Mouse (Mus musculus) hindbrain, postnatal 0 days (tissue): ENCODE results near the gene Mss51. TPM values are rescaled to one million over a fixed set of nuclear protein-coding genes. Genes with fewer than 3 reads are reported as not detected.
A peak's percentile ranks its signal among the peaks of the same experiment; 100 is the strongest.

ENCODE experiments used
- ATAC-seq: fragments of 200-750 bp; cut with Nextera tagmentation; 2 replicates; pipeline ENCODE4 v1.8.0; 2017; ENCODE audit warnings: mild to moderate bottlenecking, moderate TSS enrichment, moderate library complexity
- DNase-seq: peaks from one replicate; pipeline ENCODE4 v3.0.0-alpha.2; 2015; ENCODE audit warnings: low spot score
- H3K27ac ChIP-seq: fragments of 300-500 bp; sonication (generic); 2 replicates; pipeline ENCODE4 v1.5.1; 2014; ENCODE audit warnings: mild to moderate bottlenecking
- H3K27me3 ChIP-seq: fragments of 300-500 bp; sonication (generic); 2 replicates; pipeline ENCODE4 v1.6.1; 2014; ENCODE audit warnings: low read length, mixed read lengths; ENCODE audit not compliant: insufficient read depth
- H3K36me3 ChIP-seq: fragments of 300-500 bp; sonication (generic); 2 replicates; pipeline ENCODE4 v1.6.1; 2014; ENCODE audit warnings: low read length, mixed read lengths; ENCODE audit not compliant: insufficient read depth
- H3K4me1 ChIP-seq: fragments of 300-500 bp; sonication (generic); 2 replicates; pipeline ENCODE4 v1.6.1; 2014; ENCODE audit warnings: antibody characterized with exemption, low read length, mixed read lengths; ENCODE audit not compliant: insufficient read depth
- H3K4me2 ChIP-seq: fragments of 300-500 bp; sonication (generic); 2 replicates; pipeline ENCODE4 v1.6.1; 2014; ENCODE audit warnings: low read depth, mild to moderate bottlenecking, low read length, moderate library complexity, mixed read lengths
- H3K4me3 ChIP-seq: fragments of 300-500 bp; sonication (generic); 2 replicates; pipeline ENCODE4 v1.5.1; 2014; ENCODE audit warnings: low read length
- H3K9ac ChIP-seq: fragments of 300-500 bp; sonication (generic); replicated peaks from 2 replicates; pipeline ENCODE4 v1.6.1; 2014; ENCODE audit warnings: mild to moderate bottlenecking, low read length, moderate library complexity, mixed read lengths
- H3K9me3 ChIP-seq: fragments of 300-500 bp; sonication (generic); 2 replicates; pipeline ENCODE4 v1.6.1; 2016; ENCODE audit warnings: low read length, mixed read lengths
- CTCF ChIP-seq: IDR thresholded peaks from 2 replicates; pipeline ENCODE4 v1.5.1; 2016; ENCODE audit warnings: antibody characterized with exemption, control low read depth, low read depth
- WGBS: fragments of 180-500 bp; shearing (Covaris S2); extraction: QIAGEN DNeasy Blood & Tissue Kit; methylation state at CpG from one replicate; pipeline ENCODE4 v1.1.7; 2014; 5-methylcytosine and 5-hydroxymethylcytosine counted together
- polyA plus RNA-seq: library from polyadenylated mRNA; unstranded; fragments of >200 nt; fragmentation: Nextera tagmentation; extraction: Ambion mirVana; gene quantifications from 2 replicates; pipeline ENCODE4 v1.2.1, GENCODE M21; 2015
- total RNA-seq: library from RNA; depleted of rRNA; stranded (reverse); fragments of >200 nt; gene quantifications from 2 replicates; pipeline ENCODE4 v1.2.3, GENCODE M21; 2014; rRNA removed

The Mss51 gene
- total and polyA plus RNA-seq, 2 experiments from 2014 or later = 0.08 to 0.26 TPM

- H3K4me1 ChIP-seq = 0 out of 2 replicates have a peak, but pooled peaks cover 7% of the 10 kb centered on the region
- TF ChIP-seq CTCF = no peak
- no peak overlapping the region for H3K9ac ChIP-seq
- ATAC-seq (no peak), DNase-seq (no peak)
- peaks cover 6% of the 10 kb centered on the region; the same call in 1 of the 2 replicates for H3K36me3 ChIP-seq
- 90% methylated on average over 5 of the region's 5 CpGs for WGBS
- no peak overlapping the region for H3K4me3 ChIP-seq
- H3K27ac ChIP-seq = no peak overlapping the region
- no peaks in the 10 kb centered on the region for H3K9me3 ChIP-seq
- no peaks in the 10 kb centered on the region for H3K27me3 ChIP-seq
- no peak overlapping the region for H3K4me2 ChIP-seq
These were observed 43.8 kb downstream of the Mss51 start for GRCm38 (mm10) chr14:20452929-20453328.

GRCm38 (mm10) chr14:20451765-20452331, 44.9 kb downstream of the Mss51 start, which contains the start of gene Cfap70:
Cfap70 (minus strand) TSS chr14:20452226.
- peak within 1 kb of the TSS; percentile 46 for H3K4me3 ChIP-seq
- DNase-seq = peak; percentile 87
- no peak for TF ChIP-seq CTCF
- H3K9me3 ChIP-seq = no peaks in the 10 kb centered on the region
- no peaks in the 10 kb centered on the region for H3K27me3 ChIP-seq
- H3K9ac ChIP-seq = peak within 1 kb of the TSS; percentile 44; the same call in 1 of the 2 replicates
- H3K27ac ChIP-seq = peak within 1 kb of the TSS; percentile 62
- H3K4me1 ChIP-seq = 0 out of 2 replicates have a peak, but pooled peaks cover 7% of the 10 kb centered on the region
- peaks cover 6% of the 10 kb centered on the region; the same call in 1 of the 2 replicates for H3K36me3 ChIP-seq
- WGBS = 5% methylated on average over 15 of the region's 15 CpGs
- peak within 1 kb of the TSS; percentile 88 for H3K4me2 ChIP-seq
- peak; percentile 86 for ATAC-seq

GRCm38 (mm10) chr14:20451302-20451701, 45.4 kb downstream of the Mss51 start:
- H3K4me3 ChIP-seq = peak overlapping the region; percentile 46
- 0 out of 2 replicates have a peak, but pooled peaks cover 7% of the 10 kb centered on the region for H3K4me1 ChIP-seq
- peaks cover under 1% of the 10 kb centered on the region; the same call in 1 of the 2 replicates for H3K36me3 ChIP-seq
- H3K9me3 ChIP-seq = no peaks in the 10 kb centered on the region
- ATAC-seq (peak; percentile 41), DNase-seq (no peak)
- H3K4me2 ChIP-seq = peak overlapping the region; percentile 88
- H3K27ac ChIP-seq = peak overlapping the region; percentile 62; the same call in 1 of the 2 replicates
- H3K27me3 ChIP-seq = no peaks in the 10 kb centered on the region
- peak overlapping the region; percentile 44; the same call in 1 of the 2 replicates for H3K9ac ChIP-seq
- 8% methylated on average over 2 of the region's 2 CpGs for WGBS
- TF ChIP-seq CTCF = no peak

DNA sequence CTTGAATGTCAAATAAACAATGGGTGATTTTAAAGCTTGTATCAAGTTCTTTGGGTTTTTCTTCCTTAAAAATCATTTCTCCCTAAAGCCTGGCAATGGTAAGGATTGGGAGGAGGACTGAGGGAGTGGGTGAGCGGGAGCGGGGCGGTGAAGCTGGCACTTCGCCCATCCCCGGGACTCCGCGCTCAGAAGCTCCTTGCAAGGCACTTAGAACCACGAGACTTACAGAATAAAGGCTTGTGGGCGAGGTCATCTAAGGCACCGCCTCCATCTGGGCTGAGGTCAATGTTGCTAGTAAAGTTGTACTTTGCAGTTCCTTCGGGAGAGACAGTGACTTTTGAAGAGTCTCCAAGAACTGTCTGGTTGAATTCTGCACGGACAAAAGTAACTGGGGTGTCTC, 49.5 kb downstream of the Mss51 start:
- 0 out of 2 replicates have a peak, but pooled peaks cover 7% of the 10 kb centered on the region for H3K4me1 ChIP-seq
- TF ChIP-seq CTCF = no peak
- H3K4me3 ChIP-seq = no peak overlapping the region
- H3K36me3 ChIP-seq = no peaks in the 10 kb centered on the region
- no peaks in the 10 kb centered on the region for H3K9me3 ChIP-seq
- H3K27ac ChIP-seq = no peak overlapping the region
- no peak overlapping the region for H3K9ac ChIP-seq
- no peaks in the 10 kb centered on the region for H3K27me3 ChIP-seq
- WGBS = 36% methylated on average over 12 of the region's 12 CpGs
- peak overlapping the region; percentile 19; the same call in 1 of the 2 replicates for H3K4me2 ChIP-seq
- DNase-seq (no peak), ATAC-seq (no peak)

GRCm38 (mm10) chr14:20442252-20442651, 54.4 kb downstream of the Mss51 start:
- WGBS = 67% methylated on average over 17 of the region's 17 CpGs
- Histone ChIP-seq H3K4me2 (no peak overlapping the region), H3K4me3 (no peak overlapping the region), H3K27me3 (no peaks in the 10 kb centered on the region), H3K27ac (no peak overlapping the region), H3K9ac (no peak overlapping the region), H3K4me1 (no peaks in the 10 kb centered on the region), H3K36me3 (no peaks in the 10 kb centered on the region), H3K9me3 (no peaks in the 10 kb centered on the region)
- no peak for TF ChIP-seq CTCF
- DNase-seq = no peak
- no peak for ATAC-seq

- H3K9me3 ChIP-seq = no peaks in the 10 kb centered on the region
- ATAC-seq = no peak
- no peak for TF ChIP-seq CTCF
- no peaks in the 10 kb centered on the region for H3K36me3 ChIP-seq
- no peak overlapping the region for H3K4me3 ChIP-seq
- no peak overlapping the region for H3K9ac ChIP-seq
- H3K4me2 ChIP-seq = no peak overlapping the region
- H3K27ac ChIP-seq = no peak overlapping the region
- WGBS = 76% methylated on average over 6 of the region's 6 CpGs
- no peak for DNase-seq
- no peaks in the 10 kb centered on the region for H3K27me3 ChIP-seq
- no peaks in the 10 kb centered on the region for H3K4me1 ChIP-seq
These were observed 59.7 kb downstream of the Mss51 start for GRCm38 (mm10) chr14:20436976-20437375.

Other genes starting within 250 kb of the Mss51 start
- 0.18 TPM in 1 of 2 replicates, not detected in the other for gene Kcnk16, start 227.7 kb downstream of the Mss51 start, total RNA-seq
- gene Kcnk16, start 227.7 kb downstream of the Mss51 start, polyA plus RNA-seq = not detected in 2 replicates
- 10.3 and 13.4 TPM in 2 replicates for gene Nudt13, start 202.2 kb downstream of the Mss51 start, total RNA-seq
- gene Nudt13, start 202.2 kb downstream of the Mss51 start, polyA plus RNA-seq = 11.2 and 12.0 TPM in 2 replicates
- 29.8 and 38.6 TPM in 2 replicates for gene Ecd, start 148.8 kb downstream of the Mss51 start, total RNA-seq
- gene Ecd, start 148.8 kb downstream of the Mss51 start, polyA plus RNA-seq = 37.3 and 38.4 TPM in 2 replicates
- 42.1 and 44.4 TPM in 2 replicates for gene Fam149b, start 148.7 kb downstream of the Mss51 start, total RNA-seq
- 25.9 and 28.8 TPM in 2 replicates for gene Fam149b, start 148.7 kb downstream of the Mss51 start, polyA plus RNA-seq
- gene Dnajc9, start 108.0 kb downstream of the Mss51 start, total RNA-seq = 29.2 and 44.2 TPM in 2 replicates
- 111 and 114 TPM in 2 replicates for gene Dnajc9, start 108.0 kb downstream of the Mss51 start, polyA plus RNA-seq
- gene Mrps16, start 103.3 kb downstream of the Mss51 start, total RNA-seq = 34.7 and 35.4 TPM in 2 replicates
- 68.1 and 72.3 TPM in 2 replicates for gene Mrps16, start 103.3 kb downstream of the Mss51 start, polyA plus RNA-seq
- gene Cfap70, start 44.7 kb downstream of the Mss51 start, total RNA-seq = 0.11 and 0.31 TPM in 2 replicates
- 1.8 and 2.2 TPM in 2 replicates for gene Cfap70, start 44.7 kb downstream of the Mss51 start, polyA plus RNA-seq
- 36.5 and 38.4 TPM in 2 replicates for gene Anxa7, start 16.8 kb downstream of the Mss51 start, total RNA-seq
- 19.8 and 20.5 TPM in 2 replicates for gene Anxa7, start 16.8 kb downstream of the Mss51 start, polyA plus RNA-seq
- gene Ppp3cb, start 49.7 kb upstream of the Mss51 start, total RNA-seq = 110 and 130 TPM in 2 replicates
- 94.7 and 97.5 TPM in 2 replicates for gene Ppp3cb, start 49.7 kb upstream of the Mss51 start, polyA plus RNA-seq
- 27.5 and 30.2 TPM in 2 replicates for gene Usp54, start 144.2 kb upstream of the Mss51 start, total RNA-seq
- 5.8 and 5.9 TPM in 2 replicates for gene Usp54, start 144.2 kb upstream of the Mss51 start, polyA plus RNA-seq
- 1.4 TPM in 1 of 2 replicates, not detected in the other for gene Myoz1, start 159.6 kb upstream of the Mss51 start, total RNA-seq
- gene Myoz1, start 159.6 kb upstream of the Mss51 start, polyA plus RNA-seq = 0.35 TPM in 1 of 2 replicates, not detected in the other
- 0.11 and 0.52 TPM in 2 replicates for gene Synpo2l, start 171.5 kb upstream of the Mss51 start, total RNA-seq
- gene Synpo2l, start 171.5 kb upstream of the Mss51 start, polyA plus RNA-seq = 0.20 and 0.23 TPM in 2 replicates
- 166 and 179 TPM in 2 replicates for gene Sec24c, start 177.4 kb upstream of the Mss51 start, total RNA-seq
- 52.5 and 58.7 TPM in 2 replicates for gene Sec24c, start 177.4 kb upstream of the Mss51 start, polyA plus RNA-seq
- 18.0 and 19.2 TPM in 2 replicates for gene Fut11, start 198.1 kb upstream of the Mss51 start, total RNA-seq
- gene Fut11, start 198.1 kb upstream of the Mss51 start, polyA plus RNA-seq = 24.5 and 26.2 TPM in 2 replicates
- 122 and 147 TPM in 2 replicates for gene Chchd1, start 206.1 kb upstream of the Mss51 start, total RNA-seq
- 188 and 193 TPM in 2 replicates for gene Chchd1, start 206.1 kb upstream of the Mss51 start, polyA plus RNA-seq
- gene Zswim8, start 210.7 kb upstream of the Mss51 start, total RNA-seq = 149 and 159 TPM in 2 replicates
- 31.3 and 36.8 TPM in 2 replicates for gene Zswim8, start 210.7 kb upstream of the Mss51 start, polyA plus RNA-seq
- 19.8 and 23.2 TPM in 2 replicates for gene Ndst2, start 237.7 kb upstream of the Mss51 start, total RNA-seq
- gene Ndst2, start 237.7 kb upstream of the Mss51 start, polyA plus RNA-seq = 12.4 and 16.7 TPM in 2 replicates